Mouse (Mus musculus) hindbrain, embryonic 13.5 days (tissue): Measurements from ENCODE around the gene Sirt4. TPM values are rescaled to one million over a fixed set of nuclear protein-coding genes. Genes with fewer than 3 reads are reported as not detected.

Experiments
- ATAC-seq: fragments of 200-750 bp; cut with Nextera tagmentation; 2 replicates; pipeline ENCODE4 v1.8.0; 2017; ENCODE audit warnings: moderate TSS enrichment; ENCODE audit not compliant: low FRiP score
- H3K27ac ChIP-seq: fragments of 300-500 bp; sonication (generic); 2 replicates; pipeline ENCODE4 v1.5.1; 2015; ENCODE audit warnings: inconsistent platforms, mild to moderate bottlenecking, moderate library complexity
- H3K27me3 ChIP-seq: fragments of 300-500 bp; sonication (generic); 2 replicates; pipeline ENCODE4 v1.6.1; 2015; ENCODE audit warnings: mild to moderate bottlenecking, inconsistent platforms
- H3K36me3 ChIP-seq: fragments of 300-500 bp; sonication (generic); 2 replicates; pipeline ENCODE4 v1.6.1; 2015; ENCODE audit warnings: mild to moderate bottlenecking, inconsistent platforms
- H3K4me1 ChIP-seq: fragments of 300-500 bp; sonication (generic); replicated peaks from 2 replicates; pipeline ENCODE4 v1.6.1; 2015; ENCODE audit warnings: inconsistent platforms
- H3K4me2 ChIP-seq: fragments of 300-500 bp; sonication (generic); 2 replicates; pipeline ENCODE4 v1.6.1; 2015; ENCODE audit warnings: inconsistent platforms, mild to moderate bottlenecking, moderate library complexity
- H3K4me3 ChIP-seq: fragments of 300-500 bp; sonication (generic); 2 replicates; pipeline ENCODE4 v1.5.1; 2015; ENCODE audit warnings: mild to moderate bottlenecking, inconsistent platforms
- H3K9ac ChIP-seq: fragments of 300-500 bp; sonication (generic); 2 replicates; pipeline ENCODE4 v1.6.1; 2015; ENCODE audit warnings: mild to moderate bottlenecking, inconsistent platforms
- H3K9me3 ChIP-seq: fragments of 300-500 bp; sonication (generic); 2 replicates; pipeline ENCODE4 v1.6.1; 2016; ENCODE audit warnings: inconsistent platforms
- WGBS: fragments of 180-500 bp; shearing (Covaris S2); methylation state at CpG from one replicate; pipeline ENCODE4 v1.1.7; 2015; 5-methylcytosine and 5-hydroxymethylcytosine counted together
- polyA plus RNA-seq: library from polyadenylated mRNA; unstranded; fragments of >200 nt; fragmentation: Nextera tagmentation; extraction: Ambion mirVana; gene quantifications from 2 replicates; pipeline ENCODE4 v1.2.1, GENCODE M21; 2015

The Sirt4 gene
- polyA plus RNA-seq, 1 experiment from 2014 or later: 30.0 TPM

GRCm38 (mm10) chr5:115487942-115488580 lies 3.5 kb upstream of the Sirt4 start:
- no peak for ATAC-seq
- peak overlapping the region; percentile 74; the same call in 1 of the 2 replicates for H3K9ac ChIP-seq
- no peaks in the 10 kb centered on the region for H3K9me3 ChIP-seq
- H3K4me2 ChIP-seq: peak overlapping the region; percentile 70; the same call in 1 of the 2 replicates
- H3K27me3 ChIP-seq: no peaks in the 10 kb centered on the region
- peaks cover 32% of the 10 kb centered on the region for H3K4me1 ChIP-seq
- H3K27ac ChIP-seq: no peak overlapping the region
- H3K36me3 ChIP-seq: no peaks in the 10 kb centered on the region
- H3K4me3 ChIP-seq: no peak overlapping the region
- WGBS: 79% methylated on average over 9 of the region's 9 CpGs

GRCm38 (mm10) chr5:115487353-115487752 lies 2.8 kb upstream of the Sirt4 start:
- no peak overlapping the region for H3K27ac ChIP-seq
- no peaks in the 10 kb centered on the region for H3K36me3 ChIP-seq
- peaks cover 5% of the 10 kb centered on the region for H3K27me3 ChIP-seq
- ATAC-seq: no peak
- no peak overlapping the region for H3K4me3 ChIP-seq
- H3K4me2 ChIP-seq: no peak overlapping the region
- no peaks in the 10 kb centered on the region for H3K9me3 ChIP-seq
- H3K9ac ChIP-seq: no peak overlapping the region
- 84% methylated on average over 8 of the region's 8 CpGs for WGBS
- peaks cover 39% of the 10 kb centered on the region for H3K4me1 ChIP-seq

GRCm38 (mm10) chr5:115486726-115487125 lies 2.2 kb upstream of the Sirt4 start:
- Histone ChIP-seq H3K27me3 (peaks cover 10% of the 10 kb centered on the region), H3K4me2 (no peak overlapping the region), H3K4me1 (peaks cover 39% of the 10 kb centered on the region), H3K36me3 (no peaks in the 10 kb centered on the region), H3K9me3 (no peaks in the 10 kb centered on the region), H3K9ac (no peak overlapping the region), H3K4me3 (no peak overlapping the region), H3K27ac (no peak overlapping the region)
- no peak for ATAC-seq
- 57% methylated on average over 4 of the region's 4 CpGs for WGBS

- no peak for ATAC-seq
- WGBS: 87% methylated on average over 18 of the region's 18 CpGs
- Histone ChIP-seq H3K9ac (no peak overlapping the region), H3K27ac (no peak overlapping the region), H3K27me3 (peaks cover 20% of the 10 kb centered on the region), H3K4me2 (no peak overlapping the region), H3K4me3 (no peak overlapping the region), H3K9me3 (no peaks in the 10 kb centered on the region), H3K4me1 (peaks cover 32% of the 10 kb centered on the region), H3K36me3 (no peaks in the 10 kb centered on the region)
Measured at GRCm38 (mm10) chr5:115485489-115486205, 1.1 kb upstream of the Sirt4 start.

- WGBS: 71% methylated on average over 5 of the region's 5 CpGs
- Histone ChIP-seq H3K36me3 (no peaks in the 10 kb centered on the region), H3K4me2 (peak overlapping the region; percentile 62), H3K4me1 (peaks cover 34% of the 10 kb centered on the region), H3K27ac (peak overlapping the region; percentile 84; the same call in 1 of the 2 replicates), H3K9ac (peak overlapping the region; percentile 74; the same call in 1 of the 2 replicates), H3K9me3 (no peaks in the 10 kb centered on the region), H3K4me3 (peak overlapping the region; percentile 47), H3K27me3 (peaks cover 24% of the 10 kb centered on the region)
- no peak for ATAC-seq
Measured at GRCm38 (mm10) chr5:115484996-115485395, 471 bp upstream of the Sirt4 start.

GRCm38 (mm10) chr5:115483385-115483784 lies 1.1 kb downstream of the Sirt4 start:
- no peak for ATAC-seq
- H3K4me2 ChIP-seq: peak overlapping the region; percentile 62; the same call in 1 of the 2 replicates

GRCm38 (mm10) chr5:115482390-115483265 lies 1.9 kb downstream of the Sirt4 start:
- H3K27ac ChIP-seq: no peak overlapping the region
- H3K4me1 ChIP-seq: peaks cover 35% of the 10 kb centered on the region
- H3K4me3 ChIP-seq: peak overlapping the region; percentile 20
- peaks cover 26% of the 10 kb centered on the region for H3K27me3 ChIP-seq
- ATAC-seq: no peak
- peaks cover 4% of the 10 kb centered on the region; the same call in 1 of the 2 replicates for H3K36me3 ChIP-seq
- no peaks in the 10 kb centered on the region for H3K9me3 ChIP-seq
- 23% methylated on average over 38 of the region's 38 CpGs for WGBS
- peak overlapping the region; percentile 60 for H3K9ac ChIP-seq
- peak overlapping the region; percentile 48 for H3K4me2 ChIP-seq

More at GRCm38 (mm10) chr5:115483385-115483784, 1.1 kb downstream of the Sirt4 start:
- Histone ChIP-seq H3K27me3 (peaks cover 26% of the 10 kb centered on the region), H3K36me3 (0 out of 2 replicates have a peak, but pooled peaks cover 3% of the 10 kb centered on the region), H3K4me1 (peaks cover 35% of the 10 kb centered on the region), H3K9ac (no peak overlapping the region; the same call in 1 of the 2 replicates), H3K27ac (no peak overlapping the region), H3K4me3 (no peak overlapping the region), H3K9me3 (no peaks in the 10 kb centered on the region)
- whole genome bisulfite sequencing: 31% methylated on average over 6 of the region's 6 CpGs

GRCm38 (mm10) chr5:115480101-115480500 lies 4.4 kb downstream of the Sirt4 start:
- H3K27ac ChIP-seq: no peak overlapping the region
- peak overlapping the region; percentile 61 for H3K9ac ChIP-seq
- no peaks in the 10 kb centered on the region for H3K9me3 ChIP-seq
- peaks cover 26% of the 10 kb centered on the region for H3K27me3 ChIP-seq
- peaks cover 11% of the 10 kb centered on the region for H3K36me3 ChIP-seq
- peaks cover 43% of the 10 kb centered on the region for H3K4me1 ChIP-seq
- peak overlapping the region; percentile 24 for H3K4me3 ChIP-seq
- WGBS: 13% methylated on average over 27 of the region's 27 CpGs
- peak overlapping the region; percentile 47 for H3K4me2 ChIP-seq
- no peak for ATAC-seq

GRCm38 (mm10) chr5:115479561-115479960 lies 5.0 kb downstream of the Sirt4 start:
- Histone ChIP-seq H3K9me3 (no peaks in the 10 kb centered on the region), H3K27ac (no peak overlapping the region), H3K36me3 (peaks cover 11% of the 10 kb centered on the region), H3K4me1 (peaks cover 38% of the 10 kb centered on the region), H3K4me2 (no peak overlapping the region), H3K4me3 (no peak overlapping the region), H3K27me3 (peaks cover 26% of the 10 kb centered on the region), H3K9ac (0 out of 2 replicates have a peak overlapping the region, but pooled peaks have one; percentile 61)
- ATAC-seq: no peak
- WGBS: 39% methylated on average over 15 of the region's 15 CpGs

GRCm38 (mm10) chr5:115476107-115476727 lies 8.3 kb downstream of the Sirt4 start:
- H3K27ac ChIP-seq: peak overlapping the region; percentile 48; the same call in 1 of the 2 replicates
- H3K4me2 ChIP-seq: peak overlapping the region; percentile 54
- ATAC-seq: peak; percentile 29; the same call in 1 of the 2 replicates
- H3K4me3 ChIP-seq: peak overlapping the region; percentile 41
- 36% methylated on average over 12 of the region's 12 CpGs for WGBS
- H3K9me3 ChIP-seq: no peaks in the 10 kb centered on the region
- peaks cover 11% of the 10 kb centered on the region for H3K36me3 ChIP-seq
- peaks cover 12% of the 10 kb centered on the region; the same call in 1 of the 2 replicates for H3K4me1 ChIP-seq
- peaks cover 15% of the 10 kb centered on the region for H3K27me3 ChIP-seq
- H3K9ac ChIP-seq: peak overlapping the region; percentile 65; the same call in 1 of the 2 replicates

GRCm38 (mm10) chr5:115475337-115476106 lies 9.0 kb downstream of the Sirt4 start:
- WGBS: 15% methylated on average over 22 of the region's 22 CpGs
- H3K27ac ChIP-seq: peak overlapping the region; percentile 56; the same call in 1 of the 2 replicates
- ATAC-seq: peak; percentile 65
- H3K4me3 ChIP-seq: peak overlapping the region; percentile 41
- no peaks in the 10 kb centered on the region for H3K9me3 ChIP-seq
- H3K4me2 ChIP-seq: peak overlapping the region; percentile 54
- H3K9ac ChIP-seq: peak overlapping the region; percentile 65
- H3K4me1 ChIP-seq: peaks cover 18% of the 10 kb centered on the region; the same call in 1 of the 2 replicates
- H3K36me3 ChIP-seq: peaks cover 11% of the 10 kb centered on the region
- peaks cover 8% of the 10 kb centered on the region for H3K27me3 ChIP-seq
